ENCODE assay signal across 1 mouse cellular context in genomic region chr4:155894311-155894881, GRCm38 (mm10).
TF ChIP-seq lines count a peak whose summit lies in the region.

No protein-coding gene starts in this region.

TF ChIP-seq in MEL, 35 proteins besides CTCF, POLR2A, EP300 and RAD21 (continued from another document):
- TF ChIP-seq KAT2A (conservative IDR thresholded peaks at IDR 0.05; ENCODE audit: low read depth, low read length) (no peak), USF1 (IDR thresholded peaks at IDR 0.05; ENCODE audit: low read depth, low read length) (no peak), GABPA (IDR thresholded peaks at IDR 0.05; ENCODE audit: low read depth, low read length) (peak; percentile 65; the same call in 1 of the 2 replicates), MYB (IDR thresholded peaks at IDR 0.05; ENCODE audit: low read depth, low read length) (no peak), ZKSCAN1 (IDR thresholded peaks at IDR 0.05; ENCODE audit: low read depth, low read length) (no peak), POLR2AphosphoS5 (IDR thresholded peaks at IDR 0.05; ENCODE audit: borderline replicate concordance, low read depth, low read length) (no peak)
